Mouse (Mus musculus): ENCODE data around the gene Fosb.

Fosb gene

DNA sequence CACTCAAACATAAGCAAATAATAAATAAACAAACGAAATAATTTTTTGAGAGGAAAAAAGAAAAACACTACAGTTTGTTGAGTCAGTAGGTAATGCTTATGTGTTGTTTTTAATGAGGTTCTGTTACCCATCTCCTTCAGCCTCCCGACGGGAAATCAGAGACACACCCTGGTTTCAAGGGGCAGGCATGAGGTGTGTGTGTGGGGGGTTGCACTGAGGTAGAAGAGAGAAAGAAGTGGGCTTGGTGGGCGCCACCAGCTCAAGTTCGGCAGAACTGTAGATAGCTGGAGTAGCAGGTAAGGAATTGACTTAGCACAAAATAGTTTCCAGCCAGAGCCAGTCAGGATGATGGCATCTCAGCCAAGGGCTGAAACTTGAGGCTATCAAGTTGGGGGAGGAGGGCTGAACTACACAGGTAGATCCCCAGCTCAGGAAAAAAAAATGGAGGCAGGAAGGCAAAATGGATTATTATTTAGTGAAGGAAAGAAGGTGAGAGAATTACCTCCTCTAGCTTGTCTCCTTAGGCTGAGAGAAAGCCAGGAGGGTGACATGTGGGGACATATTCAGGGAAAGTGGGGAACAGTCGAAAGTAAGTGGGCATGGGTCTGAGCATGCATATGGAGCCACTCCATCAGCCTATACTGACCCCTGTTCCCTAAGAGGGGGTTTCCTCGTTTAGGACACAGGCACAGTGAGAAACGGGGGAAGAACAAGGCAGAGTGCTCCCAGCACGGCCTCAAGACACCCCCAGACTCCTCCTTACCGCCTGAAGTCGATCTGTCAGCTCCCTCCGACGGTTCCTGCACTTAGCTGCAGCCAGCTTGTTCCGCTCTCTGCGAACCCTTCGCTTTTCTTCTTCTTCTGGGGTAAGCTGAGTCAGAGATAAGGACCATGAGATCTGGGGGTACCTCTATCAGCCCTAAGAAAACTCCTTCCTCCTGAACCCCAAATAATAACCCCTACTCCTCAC lies 3.8 kb downstream of the Fosb start:
- DNase-seq = no peak

DNA sequence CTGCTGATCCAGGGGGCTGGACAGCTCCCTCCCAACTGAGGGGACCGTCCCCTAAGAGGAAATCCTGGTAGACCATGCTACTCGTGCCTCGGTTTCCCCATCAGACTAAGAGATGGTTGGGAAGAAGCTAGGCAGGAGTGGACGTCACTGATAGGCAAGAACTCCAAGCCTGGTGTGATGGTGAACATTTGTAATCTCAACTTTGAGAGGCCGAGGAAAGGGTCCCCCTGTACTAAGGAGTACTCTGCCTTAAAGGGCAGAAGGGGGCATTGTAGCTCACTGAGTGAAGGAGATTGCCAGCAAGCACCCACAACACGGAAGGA lies 4.5 kb downstream of the Fosb start:
- DNase-seq = no peak

DNA sequence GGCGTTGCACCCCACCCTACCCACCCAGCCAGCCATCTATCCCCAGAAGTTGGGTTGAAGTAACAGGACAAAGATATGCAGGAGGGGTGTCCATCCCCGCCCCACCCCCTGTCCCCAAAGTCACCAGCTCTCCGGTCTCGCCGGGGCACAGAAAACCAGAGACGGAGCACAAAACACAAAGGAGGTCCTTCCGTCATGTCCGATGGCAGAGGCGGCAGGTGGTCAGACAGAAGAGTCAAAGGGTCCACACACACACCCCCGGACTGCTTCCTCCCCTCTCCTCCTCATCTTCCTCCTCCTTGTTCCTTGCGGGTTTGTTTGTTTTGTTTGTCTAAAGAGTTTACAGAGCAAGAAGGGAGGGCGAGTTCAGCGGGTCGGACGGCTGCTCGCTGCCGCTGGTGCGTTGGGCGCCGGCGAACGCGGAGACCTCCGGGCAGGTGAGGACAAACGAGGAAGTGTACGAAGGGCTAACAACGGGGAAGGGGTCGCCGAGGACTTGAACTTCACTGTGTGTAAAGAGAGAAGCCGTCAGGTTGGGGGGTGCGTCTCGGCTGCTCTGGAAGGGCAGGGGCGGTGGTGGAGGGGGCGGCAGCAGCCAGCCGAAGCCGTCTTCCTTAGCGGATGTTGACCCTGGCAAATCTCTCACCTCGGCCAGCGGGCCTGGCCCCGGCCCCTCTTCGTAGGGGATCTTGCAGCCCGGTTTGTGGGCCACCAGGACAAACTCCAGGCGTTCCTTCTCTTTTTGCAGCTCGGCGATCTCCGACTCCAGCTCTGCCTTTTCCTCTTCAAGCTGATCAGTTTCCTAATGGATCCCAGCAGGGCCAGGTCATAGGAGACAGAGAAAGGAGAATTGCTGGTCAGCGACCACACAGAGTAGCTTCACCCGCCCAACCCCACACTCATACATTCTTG lies 5.1 kb downstream of the Fosb start:
- no peak for DNase-seq

DNA sequence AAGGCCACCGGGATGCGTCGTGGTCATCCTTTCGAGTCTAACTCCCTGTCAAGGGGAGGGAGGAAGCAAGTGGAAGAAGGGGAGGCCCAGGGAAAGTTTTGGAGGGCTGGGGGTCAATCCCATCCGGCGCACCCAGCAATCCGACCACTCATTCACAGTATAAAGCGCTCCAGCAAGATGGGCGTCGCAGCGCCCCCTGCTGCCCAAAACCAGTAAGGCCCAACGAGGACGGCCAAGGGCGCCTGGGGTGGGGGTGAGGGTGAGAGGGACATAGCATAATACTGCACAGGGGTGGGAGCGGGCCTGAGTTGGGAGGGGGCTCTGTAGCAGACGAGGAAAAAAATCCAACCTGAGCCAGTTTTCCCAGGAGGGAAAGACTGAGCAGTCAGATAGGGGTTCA lies 6.1 kb downstream of the Fosb start:
- DNase-seq = peak; percentile 86

DNA sequence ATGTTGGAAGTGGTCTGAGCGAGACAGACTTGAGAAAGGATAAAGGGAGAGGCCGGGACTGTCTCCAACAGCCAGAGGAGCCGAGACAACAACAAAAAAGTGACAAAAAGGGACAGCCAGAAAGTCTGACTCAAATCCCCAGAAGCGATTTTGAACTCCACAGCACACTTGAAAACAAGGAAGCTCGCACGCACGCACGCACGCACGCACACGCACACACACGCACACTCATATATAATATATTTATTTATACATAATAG lies 6.9 kb downstream of the Fosb start:
- DNase-seq = no peak

DNA sequence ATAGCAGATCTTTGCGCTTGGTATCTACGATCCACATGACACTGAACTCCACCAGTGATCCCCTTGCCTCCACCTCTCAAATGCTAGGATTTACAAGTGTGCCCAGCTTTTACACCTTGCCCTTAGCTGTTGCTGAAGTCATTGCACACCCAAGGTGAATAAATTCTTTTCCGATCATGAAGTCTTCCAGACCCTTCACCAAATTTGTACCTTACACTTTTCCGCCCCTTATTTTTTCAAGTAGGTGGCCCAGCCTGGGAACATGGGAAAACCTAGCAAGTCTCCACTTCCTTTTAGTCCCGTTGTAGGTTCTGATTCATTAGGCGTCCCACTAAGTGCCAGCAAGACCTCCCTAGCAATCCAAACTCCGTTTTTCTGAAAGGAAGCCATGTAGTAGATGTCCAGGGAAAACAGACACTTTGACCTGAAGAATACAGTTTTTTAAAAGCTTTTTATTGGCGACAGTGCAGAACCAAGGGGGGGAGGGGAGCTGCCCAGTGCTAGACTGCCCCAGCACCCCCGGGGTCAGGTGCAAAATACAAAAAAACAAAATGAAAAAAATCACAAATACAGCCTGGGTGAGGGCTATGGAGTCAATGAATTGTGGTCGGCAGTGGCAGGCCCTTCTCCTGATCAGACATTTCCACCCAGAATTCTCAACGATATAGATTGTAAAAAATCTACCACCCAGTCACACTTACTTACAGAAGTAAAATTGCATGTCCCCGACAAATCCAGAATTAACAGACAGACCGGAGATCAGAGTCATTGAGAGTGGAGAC lies 7.4 kb downstream of the Fosb start:
- DNase-seq = no peak

DNA sequence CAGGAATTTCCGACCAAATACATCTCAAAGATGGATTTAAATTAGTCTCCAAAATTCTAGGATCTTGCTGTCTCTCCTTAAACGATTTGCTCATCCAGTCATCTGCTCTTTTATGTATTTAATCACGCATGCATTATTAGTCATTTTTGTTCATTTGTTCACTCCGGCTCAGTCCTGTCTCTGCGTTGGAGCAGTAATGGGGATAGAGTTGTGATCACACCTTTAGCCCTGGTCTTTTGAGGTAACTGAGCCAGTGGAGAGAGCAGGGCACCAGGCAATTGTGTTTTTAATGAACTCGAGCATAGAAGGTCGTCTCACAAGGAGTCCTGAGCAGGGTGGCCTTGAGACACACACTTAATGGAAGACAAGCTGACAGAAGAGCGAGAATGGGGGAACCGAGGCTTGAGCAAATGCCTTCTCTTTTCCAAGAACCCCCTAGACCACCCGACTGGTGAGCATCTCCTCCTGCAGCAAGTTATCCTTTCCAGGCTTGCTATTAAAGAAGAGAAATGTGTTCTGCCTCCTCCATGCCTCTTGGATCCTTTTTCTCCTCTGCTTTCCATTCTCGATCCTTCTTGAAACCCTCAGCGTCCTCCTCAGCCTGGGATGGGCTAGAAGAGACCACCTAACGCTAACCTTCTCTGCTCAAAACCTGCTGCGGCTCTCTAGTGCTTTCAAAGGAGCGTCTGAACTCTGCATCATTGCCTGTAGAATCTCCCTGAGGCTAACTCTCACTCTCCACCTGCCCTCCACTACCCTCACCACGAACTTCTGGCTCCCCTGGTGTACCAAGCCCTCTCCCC lies 8.2 kb downstream of the Fosb start:
- no peak for DNase-seq

DNA sequence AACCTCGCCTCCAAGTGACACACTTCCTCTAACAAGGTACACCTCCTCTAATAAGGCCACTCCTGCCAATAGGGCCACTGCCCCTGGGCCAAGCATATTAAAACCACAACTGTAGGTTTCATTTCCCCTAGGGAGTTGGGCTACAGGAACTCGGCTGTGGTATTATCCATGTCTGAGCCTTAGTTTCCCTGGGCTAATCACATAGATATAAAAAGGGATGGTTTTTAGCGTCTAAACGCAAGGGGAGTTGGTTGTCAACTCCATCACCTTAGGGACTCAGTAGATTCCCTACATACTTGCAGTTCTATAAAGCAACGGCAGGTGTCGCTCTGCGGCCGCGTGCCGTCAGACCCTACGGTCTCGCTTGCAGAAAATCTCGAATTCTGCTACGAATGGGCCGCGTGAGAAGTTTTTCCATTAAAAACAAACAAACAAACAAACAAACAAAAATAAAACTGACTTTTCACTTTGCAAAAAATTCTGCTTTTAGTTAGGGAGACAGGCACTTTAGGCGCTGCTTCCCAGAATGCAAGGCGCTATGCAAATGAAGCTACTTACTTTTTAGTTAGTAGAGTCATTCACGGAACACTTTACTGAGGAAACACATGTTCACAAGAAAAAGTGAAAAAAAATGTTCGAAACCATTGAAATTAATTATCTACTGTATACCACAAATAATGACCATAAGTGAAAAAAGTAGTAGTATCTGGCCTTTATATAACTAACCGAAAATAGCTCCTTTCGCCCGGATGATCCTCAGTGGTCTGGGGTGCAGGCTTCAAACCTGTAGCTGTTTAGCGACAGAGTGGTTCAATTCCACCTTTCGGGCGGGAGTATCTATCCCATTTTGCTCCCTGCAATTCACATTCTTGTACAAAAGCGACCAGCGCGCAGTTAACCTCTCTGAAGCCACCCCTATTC lies 9.1 kb downstream of the Fosb start:
- peak; percentile 84 to 88 for DNase-seq

DNA sequence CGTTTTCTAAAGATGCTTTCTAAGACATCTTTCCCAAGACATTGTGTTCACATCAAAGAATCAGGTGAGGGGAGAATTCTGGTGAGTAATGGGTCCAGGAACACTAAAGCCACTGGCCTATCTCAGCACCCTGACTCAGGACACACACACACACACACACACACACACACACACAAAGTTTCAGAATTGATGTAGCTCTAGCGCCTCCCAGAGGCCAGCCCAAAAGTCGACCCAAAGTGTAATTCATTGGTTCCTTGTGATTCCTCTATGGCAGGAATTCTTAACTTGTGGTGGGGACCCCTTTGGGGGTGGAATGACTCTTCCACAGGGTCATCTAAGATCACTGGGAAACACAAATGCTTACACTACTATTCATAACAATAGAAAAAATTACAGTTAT lies 10.7 kb downstream of the Fosb start:
- DNase-seq = peak; percentile 62

DNA sequence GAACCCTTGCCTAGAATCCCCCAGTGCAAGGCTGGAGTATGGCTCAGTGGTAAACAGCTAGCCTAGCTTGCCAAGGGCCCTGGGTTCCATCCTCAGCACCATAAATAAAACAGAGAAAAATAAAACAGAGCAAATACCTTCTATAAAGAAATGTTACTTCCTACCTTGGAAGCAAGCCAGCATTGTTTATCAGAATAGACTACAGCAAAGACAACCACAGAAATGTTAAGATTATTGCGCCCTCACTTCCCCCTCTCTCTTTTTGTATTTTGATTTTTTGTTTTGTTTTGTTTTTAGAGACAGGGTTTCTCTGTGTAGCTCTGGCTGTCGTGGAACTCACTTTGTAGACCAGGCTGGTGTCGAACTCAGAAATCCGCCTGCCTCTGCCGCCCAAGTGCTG lies 12.1 kb downstream of the Fosb start:
- DNase-seq = no peak

DNA sequence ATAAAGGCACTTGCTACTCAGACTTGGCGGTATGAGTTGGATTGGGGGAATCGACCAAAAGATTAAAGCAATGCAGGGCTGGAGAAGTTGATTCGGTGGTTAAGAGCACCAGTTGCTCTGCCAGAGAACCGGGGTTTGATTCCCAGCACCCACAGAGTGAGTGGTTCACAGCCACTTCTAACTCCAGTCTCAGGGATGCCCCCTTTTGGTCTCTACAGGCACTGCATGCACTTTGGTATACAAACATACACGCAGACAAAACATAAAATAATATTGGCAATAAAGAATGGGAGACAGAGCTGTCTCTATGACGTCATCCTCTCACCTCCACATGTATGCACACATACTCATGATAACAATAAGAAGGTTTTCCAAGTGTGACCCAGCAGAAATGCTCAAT lies 12.8 kb downstream of the Fosb start:
- DNase-seq = no peak

DNA sequence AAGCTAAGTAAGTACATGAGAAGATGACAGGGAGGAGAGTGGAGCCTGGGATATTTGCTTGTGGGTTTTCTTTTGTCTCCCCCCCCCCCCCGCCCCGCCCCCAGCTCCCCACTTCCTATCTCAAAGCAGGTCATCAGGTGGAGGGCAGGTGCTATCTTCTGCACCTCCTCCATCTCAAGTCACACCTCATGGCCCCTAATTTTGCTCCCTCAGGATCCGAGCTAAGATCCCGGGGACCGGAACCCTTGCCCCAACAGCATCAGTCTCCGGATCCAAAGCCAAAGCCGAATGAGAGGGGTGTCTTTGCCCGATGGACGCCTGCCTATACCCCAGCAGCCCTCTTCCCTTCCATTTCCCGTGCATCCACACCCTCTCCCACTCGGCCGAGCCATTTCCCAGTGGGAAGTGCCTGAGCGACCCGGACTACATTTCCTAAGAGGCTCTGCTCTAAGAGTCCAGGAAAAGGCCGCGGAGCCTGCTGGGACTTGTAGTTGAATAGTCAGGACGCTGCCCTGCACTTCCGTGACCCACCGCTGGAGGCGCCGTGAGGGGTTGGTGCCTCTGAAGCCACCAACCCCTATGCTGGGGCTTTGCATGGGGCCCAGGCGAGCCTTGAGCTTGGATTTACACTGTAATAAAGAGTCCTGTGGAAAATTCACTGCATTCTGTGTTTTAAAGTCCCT lies 14.2 kb downstream of the Fosb start:
- peak; percentile 99 for DNase-seq

DNA sequence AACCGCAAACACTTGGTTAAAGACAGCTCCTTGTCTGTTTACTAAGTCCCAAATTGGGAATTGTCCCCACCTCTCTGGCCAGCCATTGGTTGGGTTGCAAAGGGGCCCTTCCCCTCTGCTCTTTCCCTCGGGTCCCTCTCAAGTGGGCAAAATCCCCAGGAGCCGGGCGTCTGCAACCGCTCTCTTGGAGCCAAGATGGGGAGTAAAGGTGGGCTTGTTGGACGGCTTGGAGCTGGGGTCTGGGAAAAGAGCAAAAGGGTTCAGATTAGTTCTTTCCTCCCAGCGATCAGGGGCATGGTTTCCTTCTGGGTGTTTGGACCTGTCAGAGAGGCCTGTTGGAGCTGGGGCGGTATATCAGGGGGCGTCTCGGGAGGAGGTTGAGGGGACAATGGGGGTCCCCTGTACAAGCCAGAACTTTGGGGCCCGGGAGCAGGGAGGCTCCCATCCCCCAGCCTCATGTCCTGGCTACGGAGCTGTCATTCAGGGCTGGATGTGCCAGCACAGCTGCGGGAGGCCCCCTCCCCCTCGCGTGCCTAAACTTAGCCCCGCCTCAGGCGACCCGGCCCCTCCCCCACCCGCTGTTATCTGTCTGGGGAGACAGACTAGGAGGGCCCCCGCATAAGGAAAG lies 18.8 kb downstream of the Fosb start:
- DNase-seq = no peak

DNA sequence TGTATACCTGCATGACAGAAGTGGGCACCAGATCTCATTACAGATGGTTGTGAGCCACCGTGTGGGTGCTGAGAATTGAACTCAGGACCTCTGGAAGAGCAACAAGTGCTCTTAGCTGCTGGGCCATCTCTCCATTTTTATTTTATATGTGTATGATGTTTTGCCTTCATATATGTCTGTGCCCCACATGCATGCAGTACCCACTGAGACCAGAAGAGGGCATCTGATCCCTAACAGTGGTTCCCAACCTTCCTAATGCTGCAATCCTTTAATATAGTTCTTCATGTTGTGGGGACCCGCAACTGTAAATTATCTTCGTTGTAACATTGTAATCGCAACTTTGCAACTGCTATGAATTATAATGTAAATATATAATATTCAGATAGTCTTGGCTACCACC lies 25.1 kb downstream of the Fosb start:
- peak; percentile 69 to 80 for DNase-seq

DNA sequence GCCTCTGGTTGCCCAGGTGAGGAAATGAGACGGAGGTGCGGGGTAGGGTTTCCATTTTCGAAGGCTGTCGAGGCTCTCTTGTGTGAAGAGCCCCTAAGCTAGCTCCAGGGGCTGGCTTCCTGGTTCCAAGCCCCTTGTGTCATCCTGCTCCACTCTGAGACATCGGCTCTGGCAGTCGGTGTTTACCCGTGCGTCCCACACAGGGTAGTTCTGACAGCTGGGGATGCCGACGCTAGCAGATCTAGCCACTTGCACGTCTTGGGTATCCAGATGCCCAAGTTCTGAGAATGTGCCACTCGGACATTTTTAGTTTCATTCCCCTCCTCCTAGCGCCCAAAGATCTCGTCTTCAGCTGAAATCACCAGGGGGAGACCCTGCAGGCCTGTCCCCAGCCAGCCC lies 26.4 kb downstream of the Fosb start:
- DNase-seq = no peak

DNA sequence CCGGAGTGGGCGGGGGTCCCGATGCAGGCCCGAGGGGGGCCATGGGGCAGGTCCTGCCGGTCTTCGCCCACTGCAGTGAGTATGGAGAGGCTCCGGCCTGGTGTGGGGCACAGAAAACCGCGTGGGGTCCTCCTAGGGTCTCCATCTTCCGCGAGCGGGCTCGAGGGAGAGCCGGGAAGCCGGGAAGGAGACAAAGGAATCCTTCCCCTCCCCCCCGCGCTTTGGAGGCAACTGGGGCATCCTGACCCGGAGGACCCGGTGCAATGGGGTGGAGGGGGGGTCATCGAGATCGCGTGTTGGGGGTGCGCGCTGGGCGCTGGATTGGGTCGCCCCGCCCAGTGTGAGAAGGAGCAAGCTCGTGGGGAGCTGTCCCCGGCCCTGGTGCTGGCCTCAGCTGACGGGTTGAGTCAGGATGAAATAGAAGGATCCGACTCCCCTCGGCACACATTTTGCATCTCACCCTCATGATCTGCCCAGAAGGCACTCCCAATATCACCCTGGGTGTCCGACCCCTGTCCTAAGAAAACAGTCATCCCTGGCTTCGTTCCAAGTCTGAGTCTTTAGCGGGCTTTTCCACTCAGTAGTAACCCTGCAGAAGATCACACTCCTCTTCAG lies 27.0 kb downstream of the Fosb start:
- peak; percentile 45 to 61 for DNase-seq

DNA sequence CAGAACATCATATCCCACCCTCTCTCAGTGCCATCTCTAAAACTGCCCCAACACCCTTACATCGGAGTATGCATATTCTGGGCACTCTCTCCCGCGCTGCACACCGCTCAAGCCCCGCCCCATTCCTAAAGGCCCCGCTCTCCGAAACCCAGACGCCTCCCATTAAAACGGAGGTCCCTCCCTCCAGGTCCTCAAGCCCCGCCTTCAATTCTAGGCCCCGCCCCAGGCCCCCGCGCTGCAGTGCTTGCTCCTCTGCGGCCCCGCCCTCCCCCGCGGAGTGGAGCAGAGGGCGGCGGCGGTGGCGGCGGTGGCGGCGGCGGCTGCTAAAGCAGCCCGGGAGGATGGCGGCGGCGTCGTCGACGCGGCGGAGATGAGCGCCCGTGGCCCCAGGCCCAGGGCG lies 27.5 kb downstream of the Fosb start, which contains the start of gene Rtn2:
TSS of gene Rtn2 (plus strand) at position 240 of the 400 bp plus-strand sequence.
- DNase-seq = peak; percentile 85 to 91

DNA sequence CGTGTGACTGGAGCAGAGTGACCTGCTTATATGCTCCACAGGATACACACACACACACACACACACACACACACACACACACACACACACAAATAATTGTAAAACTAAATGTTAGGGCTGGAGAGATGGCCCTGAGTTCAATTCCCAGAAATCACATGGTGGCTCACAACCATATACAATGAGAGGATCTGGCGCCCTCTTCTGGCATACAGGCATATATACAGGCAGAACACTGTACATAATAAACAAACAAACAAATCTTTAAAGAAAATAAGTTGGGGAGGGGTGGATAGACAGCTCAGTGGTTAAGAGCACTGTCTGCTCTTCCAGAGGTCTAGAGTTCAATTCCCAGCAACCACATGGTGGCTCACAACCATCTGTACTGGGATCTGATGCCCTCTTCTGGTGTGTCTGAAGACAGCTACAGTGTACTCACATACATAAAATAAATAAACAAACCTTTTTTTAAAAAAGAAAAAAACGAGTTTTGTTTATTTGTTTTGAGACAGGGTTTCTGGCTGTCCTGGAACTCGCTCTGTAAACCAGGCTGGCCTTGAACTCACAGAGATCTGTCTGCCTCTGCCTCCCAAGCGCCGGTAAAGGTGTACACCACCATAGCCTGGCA lies 28.1 kb downstream of the Fosb start:
- DNase-seq = peak in 1 of 2 experiments; percentile 59

DNA sequence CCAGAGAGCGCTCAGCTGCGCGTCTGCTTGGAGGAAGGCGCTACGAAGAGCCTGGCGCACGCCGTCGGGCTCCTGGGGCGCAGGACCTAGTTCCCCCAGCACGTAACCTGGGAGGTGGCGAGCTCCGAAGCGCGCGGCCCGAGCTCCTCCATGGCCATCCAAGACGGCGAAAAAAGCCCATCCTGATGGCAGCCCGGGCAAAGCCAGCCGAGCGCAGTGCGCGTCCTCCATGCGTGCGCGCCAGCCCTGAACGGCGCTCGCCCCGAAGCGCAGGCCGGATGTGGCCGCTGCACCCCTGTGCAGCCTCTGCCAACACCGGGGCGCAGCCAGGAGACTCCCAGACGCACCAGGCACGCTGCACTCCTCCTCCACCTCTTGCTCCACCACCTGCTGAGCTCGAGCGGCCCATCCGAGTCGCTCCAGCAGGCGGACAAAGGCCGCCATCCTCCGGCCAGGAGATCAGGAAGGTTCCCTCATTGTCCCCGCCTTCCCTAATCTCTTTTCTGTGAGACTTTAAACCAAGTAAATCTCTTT lies 30.2 kb downstream of the Fosb start, which contains the start of gene Ppm1n:
TSS of gene Ppm1n (minus strand) at position 484 of the 534 bp plus-strand sequence.
- DNase-seq = no peak

Measured in cerebellum, postnatal 36 days (tissue).